Mouse (Mus musculus) gastrocnemius, adult 8-10 months (tissue): ENCODE measurements around the gene Pilrb2. TPM values are rescaled to one million over a fixed set of nuclear protein-coding genes. Genes with fewer than 3 reads are reported as not detected.

Source experiments
- DNase-seq, 2 experiments: peaks; one replicate each; pipeline ENCODE4 v3.0.0; 2022; ENCODE audit warnings: low spot score in 2 of 2
- total RNA-seq, 4 experiments: library from RNA; stranded (reverse); gene quantifications; 2 replicates each; pipeline ENCODE4 v1.2.4; 2022

Pilrb2 gene
- total RNA-seq, 4 experiments from 2014 or later: not detected

DNA sequence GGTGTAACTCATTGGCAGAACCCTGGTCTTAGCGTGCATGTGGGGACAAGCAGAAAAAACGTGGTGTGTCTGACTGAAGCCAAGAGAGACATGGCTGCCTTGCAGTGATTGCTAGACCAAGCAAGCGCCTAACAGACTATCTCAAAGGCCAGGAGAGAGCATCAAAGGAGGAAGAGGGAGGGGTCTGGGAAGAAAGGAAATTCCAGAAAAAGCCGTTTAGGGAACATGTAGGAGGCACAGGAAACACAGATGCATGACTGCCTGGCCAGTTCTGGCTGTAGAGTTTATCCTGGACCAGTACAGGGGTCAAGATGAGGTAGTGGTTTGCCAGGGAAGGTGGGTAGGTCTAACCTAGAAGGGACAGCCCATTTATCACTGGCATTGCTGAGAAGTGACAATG, 38.1 kb downstream of the Pilrb2 start:
- no peak for DNase-seq

DNA sequence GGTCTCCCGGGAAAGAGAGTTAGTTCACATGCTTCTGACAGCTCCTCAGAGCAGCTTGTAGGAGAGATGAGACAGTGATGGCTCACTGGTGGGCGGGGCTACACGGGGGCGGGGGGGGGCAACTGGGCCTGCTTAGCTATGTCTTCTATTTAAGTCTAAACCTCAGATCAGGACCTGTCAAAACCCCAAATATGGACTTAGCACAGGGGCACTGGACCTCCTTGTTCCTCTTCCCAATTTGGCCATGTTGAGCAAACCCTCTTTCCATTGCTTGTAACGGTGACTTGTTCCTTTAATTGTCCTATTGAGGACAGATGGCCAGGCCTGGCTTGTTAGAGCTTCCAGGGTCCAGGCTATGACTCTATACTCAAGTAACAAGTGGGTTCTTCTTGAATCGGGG, 40.1 kb downstream of the Pilrb2 start:
- no peak for DNase-seq

DNA sequence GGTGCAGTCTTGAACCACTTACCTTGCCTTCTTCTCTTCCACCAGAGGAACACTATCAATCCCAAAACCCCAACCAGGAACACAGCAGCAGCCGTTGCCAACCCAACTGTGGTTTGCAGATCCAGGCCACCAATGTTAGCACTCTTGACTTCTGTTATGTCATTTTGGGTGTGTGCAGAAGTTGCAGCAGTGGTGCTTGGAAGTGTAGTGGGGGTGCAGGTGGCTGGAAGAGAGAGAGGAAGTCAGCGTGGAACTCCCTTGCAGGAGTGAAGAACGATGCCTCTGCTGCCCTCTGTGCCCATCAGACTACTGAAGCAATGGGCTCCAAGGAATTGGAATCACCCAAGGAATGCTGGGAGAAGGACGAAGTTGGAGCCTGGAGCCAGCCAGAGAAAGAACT, 40.5 kb downstream of the Pilrb2 start:
- no peak for DNase-seq

DNA sequence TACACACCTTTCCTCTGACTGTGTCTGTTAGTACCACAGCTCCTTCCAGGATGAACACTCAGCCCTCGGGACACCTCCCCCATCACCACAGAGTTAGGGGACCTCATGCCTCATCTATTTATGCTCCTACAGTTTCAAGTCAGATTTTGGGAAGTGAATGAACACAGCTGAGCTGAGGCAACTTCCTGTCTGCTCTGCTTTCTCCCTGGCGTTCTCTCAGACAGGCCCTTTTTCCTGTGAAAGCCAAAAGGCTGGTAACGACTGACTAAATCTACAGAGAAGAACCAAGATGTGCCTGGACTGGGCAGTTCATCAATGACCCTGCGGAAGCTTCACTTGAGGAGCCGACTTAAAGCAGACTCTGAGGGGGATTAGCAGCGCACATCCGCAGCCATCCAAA, 41.4 kb downstream of the Pilrb2 start:
- DNase-seq: no peak

DNA sequence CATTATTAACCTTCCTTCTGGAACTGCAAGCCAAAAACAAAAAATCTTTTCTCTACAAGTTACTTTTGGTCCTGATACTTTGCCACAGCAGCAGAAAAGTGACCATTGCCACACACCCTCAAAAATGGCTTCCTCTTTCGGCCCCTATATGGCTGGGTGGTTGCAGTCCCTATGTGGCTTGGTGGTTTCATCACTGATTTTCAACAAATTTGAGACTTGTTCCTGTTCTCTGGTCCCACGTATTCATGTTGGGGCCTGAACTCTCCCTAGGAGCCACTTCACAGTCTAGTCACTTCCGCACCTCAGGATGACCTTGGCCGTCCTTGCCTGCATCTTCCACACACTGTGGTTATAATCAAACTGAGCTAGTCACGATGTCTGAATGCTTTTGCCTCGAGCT, 42.9 kb downstream of the Pilrb2 start:
- no peak for DNase-seq

DNA sequence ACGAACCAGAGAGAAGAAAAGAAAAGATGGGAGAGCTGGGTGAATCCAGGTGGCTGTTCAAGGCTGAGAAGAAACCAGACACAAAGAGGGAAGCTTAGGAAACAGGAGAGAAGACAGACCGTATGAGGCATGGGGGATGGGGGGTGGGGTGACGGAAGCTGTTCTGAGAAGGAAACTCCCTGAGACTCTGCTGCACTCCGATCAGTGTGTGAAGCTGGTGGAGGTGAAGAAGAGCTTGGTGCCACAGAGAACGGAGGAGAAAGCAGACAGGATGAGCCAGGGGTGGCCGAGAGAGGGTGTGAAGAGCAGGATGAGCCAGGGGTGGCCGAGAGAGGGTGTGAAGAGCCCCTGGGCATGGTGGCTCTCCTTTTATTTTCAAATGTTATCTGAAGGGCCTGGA, 45.2 kb downstream of the Pilrb2 start:
- no peak for DNase-seq

DNA sequence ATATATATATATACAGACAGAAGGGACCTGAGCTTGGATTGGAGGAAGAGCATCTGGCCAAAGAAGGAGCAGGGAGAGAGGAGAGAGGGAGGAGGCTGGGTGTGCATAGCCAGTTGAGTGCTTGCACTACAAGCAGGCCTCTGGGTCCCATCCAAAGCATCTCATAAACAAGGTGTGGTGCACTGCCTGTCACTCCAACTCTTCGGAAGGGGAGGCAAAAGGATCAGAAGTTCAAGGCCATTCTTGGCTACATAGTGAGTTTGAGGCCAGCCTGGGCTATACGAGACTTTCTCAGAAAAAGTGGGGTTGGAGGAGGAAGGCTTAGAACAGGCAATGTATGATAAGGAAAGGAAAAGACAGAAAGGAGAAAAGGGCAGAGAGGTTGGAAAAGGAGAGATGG, 45.6 kb downstream of the Pilrb2 start:
- DNase-seq: no peak

DNA sequence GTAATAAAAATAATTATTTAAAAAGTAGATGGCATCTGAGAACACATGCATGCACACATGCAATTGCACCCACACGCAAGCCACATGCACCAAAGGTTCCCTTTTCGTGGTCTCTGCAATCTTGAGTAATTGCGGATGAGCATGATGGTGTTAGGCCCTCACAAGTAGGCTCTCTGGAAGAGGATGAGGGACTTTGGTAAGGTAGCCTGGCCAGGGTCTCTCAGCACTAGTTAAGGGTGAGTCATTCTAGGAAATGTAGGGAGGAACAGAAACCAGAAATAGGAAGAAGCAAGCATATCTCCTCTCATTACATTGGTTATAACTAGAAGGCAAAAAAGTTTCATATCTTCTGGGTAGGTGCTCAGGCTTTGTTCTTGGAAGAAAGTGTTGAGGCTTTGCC, 46.6 kb downstream of the Pilrb2 start:
- no peak for DNase-seq

DNA sequence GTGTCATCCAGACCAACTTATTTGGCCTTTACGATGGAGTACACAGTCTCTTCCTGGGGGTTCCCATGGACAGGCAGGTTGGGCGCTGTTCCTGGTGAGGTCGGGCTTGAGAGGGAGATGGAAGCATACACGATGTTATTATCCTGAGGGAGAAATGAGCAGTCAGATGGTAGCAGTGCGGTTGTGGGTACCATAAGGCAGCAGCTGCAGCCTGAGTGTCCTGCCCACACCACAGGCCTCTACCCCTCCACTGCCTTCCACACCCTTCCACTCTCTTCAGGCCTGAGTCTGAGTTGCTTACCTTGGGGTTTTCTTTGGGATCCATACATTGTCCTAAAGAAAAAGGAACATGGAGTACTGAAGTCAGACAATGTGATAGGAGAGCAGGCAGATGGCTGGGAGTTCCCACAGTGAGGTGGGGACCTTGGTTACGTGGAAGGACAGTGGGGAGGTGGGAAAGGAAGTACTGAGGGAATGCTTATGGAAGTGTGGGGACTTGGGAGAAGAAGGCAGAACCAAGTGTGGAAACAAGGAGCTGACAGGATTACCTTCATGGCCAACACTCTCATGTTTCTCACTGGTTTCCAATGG, 48.1 kb downstream of the Pilrb2 start:
- no peak for DNase-seq

DNA sequence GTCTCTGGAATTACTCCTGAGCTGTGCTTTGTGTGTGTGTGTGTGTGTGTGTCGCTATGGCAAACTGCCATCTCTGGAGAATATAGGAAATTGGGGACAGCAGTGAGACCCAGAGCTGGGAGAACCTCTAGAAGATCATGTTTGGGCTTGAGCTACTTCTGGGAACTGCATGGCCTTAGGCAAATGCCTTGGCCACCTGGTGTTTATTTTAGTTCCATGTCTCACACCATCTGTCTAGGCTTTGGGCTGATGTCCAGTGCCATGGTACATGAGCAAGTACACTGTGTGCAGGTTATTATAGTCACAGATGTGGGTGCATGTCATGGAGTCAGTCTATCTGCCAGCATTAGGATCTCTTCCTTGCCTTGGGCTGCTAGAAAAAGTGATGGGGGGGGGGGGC, 49.0 kb downstream of the Pilrb2 start:
- no peak for DNase-seq

DNA sequence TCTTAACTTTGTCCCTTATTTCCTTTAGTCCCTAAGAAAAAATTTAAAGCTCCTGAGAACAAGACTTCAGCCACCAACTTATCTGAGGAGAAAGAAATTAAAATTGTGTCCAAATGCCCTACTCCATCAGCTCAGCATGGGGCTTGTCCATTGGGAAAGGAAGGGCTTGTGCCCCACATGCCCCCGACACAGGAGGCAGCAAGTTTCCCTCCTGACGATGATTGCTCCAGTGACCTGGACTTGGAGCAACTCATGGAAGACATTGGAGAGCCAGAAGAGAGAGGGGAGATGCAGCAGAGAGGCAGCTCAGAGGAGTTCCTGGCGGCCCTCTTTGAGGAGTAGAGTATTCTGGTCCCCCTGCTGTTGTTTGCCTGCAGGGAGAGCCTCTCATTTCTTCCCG, 49.5 kb downstream of the Pilrb2 start:
- no peak for DNase-seq

DNA sequence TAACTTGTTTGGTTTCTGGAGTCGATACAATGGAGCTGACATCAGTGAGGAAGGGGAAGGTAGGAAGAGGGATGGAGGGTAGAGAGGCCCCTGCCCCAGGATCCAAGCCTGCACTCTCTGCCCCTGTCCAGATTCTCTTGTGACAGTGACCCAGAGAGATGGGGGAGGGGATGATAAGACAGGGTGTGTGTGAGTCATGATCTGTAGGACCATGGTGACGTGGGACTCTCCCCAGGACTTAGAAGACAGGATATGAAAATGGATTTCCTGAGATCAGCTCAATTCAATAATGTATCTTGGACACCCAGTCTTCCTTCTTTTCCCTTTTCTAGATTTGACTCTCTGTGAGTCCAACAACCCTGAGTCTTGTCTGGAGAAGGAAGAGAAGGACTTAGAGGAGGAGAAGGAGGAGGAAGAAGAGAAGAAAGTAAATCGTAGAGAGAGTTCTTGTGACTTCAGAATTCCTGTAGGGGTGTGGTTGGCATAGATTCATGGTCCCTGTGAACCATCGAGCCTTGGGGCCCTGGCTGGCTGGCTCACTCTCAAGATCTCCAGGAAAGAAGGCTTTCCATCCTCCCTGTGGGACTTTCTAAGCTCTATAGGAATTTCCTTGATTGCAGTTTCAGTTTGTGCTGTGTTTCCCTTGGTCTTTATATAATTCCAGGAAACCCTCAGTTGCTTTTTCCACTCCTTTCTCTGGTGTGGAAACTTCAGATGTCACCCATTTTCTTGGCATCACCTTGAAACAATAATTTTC, 54.0 kb downstream of the Pilrb2 start:
- no peak for DNase-seq

Other genes with a start within 250 kb of the Pilrb2 start
- under 1 TPM in 2 of 4 experiments, not detected in 2; 0.20 to 0.29 TPM for gene Fbxo24, start 242.8 kb downstream of the Pilrb2 start, total RNA-seq
- 10 to 100 TPM; 12.7 to 15.7 (median 14.6) TPM for gene Lrch4, start 242.7 kb downstream of the Pilrb2 start, total RNA-seq
- 1 to 10 TPM; 1.9 to 3.5 (median 2.5) TPM for gene Gm20605, start 242.6 kb downstream of the Pilrb2 start, total RNA-seq
- 1 to 10 TPM in 2 of 4 experiments, under 1 TPM in 2; 0.75 to 1.8 (median 1.1) TPM for gene Sap25, start 230.5 kb downstream of the Pilrb2 start, total RNA-seq
- gene Irs3, start 226.1 kb downstream of the Pilrb2 start, total RNA-seq: under 1 TPM; 0.19 to 0.81 (median 0.25) TPM
- 1 to 10 TPM; 2.4 to 4.4 (median 3.3) TPM for gene Agfg2, start 187.1 kb downstream of the Pilrb2 start, total RNA-seq
- gene Nyap1, start 130.2 kb downstream of the Pilrb2 start, total RNA-seq: under 1 TPM in 2 of 4 experiments, not detected in 2; 0.10 to 0.16 TPM
- 10 to 100 TPM; 39.6 to 68.9 (median 47.7) TPM for gene Tsc22d4, start 126.1 kb downstream of the Pilrb2 start, total RNA-seq
- 1 to 10 TPM; 4.7 to 6.0 (median 5.3) TPM for gene Ppp1r35, start 93.0 kb downstream of the Pilrb2 start, total RNA-seq
- gene Mepce, start 84.2 kb downstream of the Pilrb2 start, total RNA-seq: 10 to 100 TPM; 23.0 to 24.2 (median 23.3) TPM
- under 1 TPM in 2 of 4 experiments, not detected in 2; 0.24 to 0.31 TPM for gene Zcwpw1, start 84.0 kb downstream of the Pilrb2 start, total RNA-seq
- under 1 TPM in 1 of 4 experiments, not detected in 3; 0.21 TPM for gene Pilra, start 35.5 kb downstream of the Pilrb2 start, total RNA-seq
- gene Pilrb1, start 13.7 kb downstream of the Pilrb2 start, total RNA-seq: under 1 TPM in 1 of 4 experiments, not detected in 3; 0.79 TPM
- under 1 TPM in 2 of 4 experiments, not detected in 2; 0.07 to 0.11 TPM for gene Cyp3a13, start 49.8 kb upstream of the Pilrb2 start, total RNA-seq
- under 1 TPM; 0.17 to 0.51 (median 0.36) TPM for gene Gjc3, start 91.3 kb upstream of the Pilrb2 start, total RNA-seq
- gene Azgp1, start 109.7 kb upstream of the Pilrb2 start, total RNA-seq: under 1 TPM in 1 of 4 experiments, not detected in 3; 0.43 TPM
- not detected for gene Smok3a, start 149.4 kb upstream of the Pilrb2 start, total RNA-seq
- gene Smok3b, start 149.6 kb upstream of the Pilrb2 start, total RNA-seq: not detected
- not detected for gene Smok3c, start 181.4 kb upstream of the Pilrb2 start, total RNA-seq
- 10 to 100 TPM in 3 of 4 experiments, 1 to 10 TPM in 1; 9.6 to 11.6 (median 10.6) TPM for gene Zkscan1, start 213.3 kb upstream of the Pilrb2 start, total RNA-seq
- 10 to 100 TPM; 14.3 to 17.0 (median 15.2) TPM for gene Zscan21, start 245.1 kb upstream of the Pilrb2 start, total RNA-seq